Mouse (Mus musculus) C2C12 (cell line): ENCODE measurements around the gene Cntrl. TPM values are rescaled to one million over a fixed set of nuclear protein-coding genes. Genes with fewer than 3 reads are reported as not detected.
A peak's percentile ranks its signal among the peaks of the same experiment; 100 is the strongest.

Source experiments
- H3K27me3 ChIP-seq: one replicate; pipeline ENCODE4 v1.6.1; 2011; ENCODE audit not compliant: control insufficient read depth, insufficient read depth, insufficient read length
- H3K36me3 ChIP-seq: one replicate; pipeline ENCODE4 v1.6.1; 2011; ENCODE audit not compliant: control insufficient read depth, insufficient read depth
- H3K4me3 ChIP-seq: one replicate; pipeline ENCODE4 v1.5.1; 2011; ENCODE audit warnings: mild to moderate bottlenecking, control low read depth; ENCODE audit not compliant: poor library complexity, insufficient read depth, severe bottlenecking
- H3K79me2 ChIP-seq: one replicate; pipeline ENCODE4 v1.6.1; 2011; ENCODE audit not compliant: control insufficient read depth, insufficient read depth
- H3K79me3 ChIP-seq: one replicate; pipeline ENCODE4 v1.6.1; 2011; ENCODE audit warnings: low read depth, control low read depth
- H3ac ChIP-seq: one replicate; pipeline ENCODE3; 2011; ENCODE audit warnings: low read depth; ENCODE audit not compliant: control insufficient read depth, insufficient read length
- CEBPB ChIP-seq: IDR thresholded peaks from one replicate; pipeline ENCODE4 v1.6.1; 2011; ENCODE audit warnings: low read depth, mild to moderate bottlenecking, control low read depth, moderate library complexity
- CTCF ChIP-seq: IDR thresholded peaks from one replicate; pipeline ENCODE4 v1.5.1; 2011; ENCODE audit not compliant: control insufficient read depth, insufficient read depth, insufficient read length
- FOSL1 ChIP-seq: IDR thresholded peaks from one replicate; pipeline ENCODE4 v1.8.0; 2011; ENCODE audit warnings: mild to moderate bottlenecking, low read length; ENCODE audit not compliant: poor library complexity, insufficient read depth, severe bottlenecking
- MAX ChIP-seq: IDR thresholded peaks from one replicate; pipeline ENCODE4 v1.6.1; 2011; ENCODE audit warnings: mild to moderate bottlenecking, control low read depth
- MYOD1 ChIP-seq: IDR thresholded peaks from one replicate; pipeline ENCODE4 v1.6.1; 2011; ENCODE audit warnings: low read depth; ENCODE audit not compliant: control insufficient read depth, insufficient read length
- MYOG ChIP-seq: IDR thresholded peaks from one replicate; pipeline ENCODE4 v1.6.1; 2011; ENCODE audit not compliant: control insufficient read depth, insufficient read length; ENCODE audit errors: extremely low read depth
- USF1 ChIP-seq: IDR thresholded peaks from one replicate; pipeline ENCODE4 v1.6.1; 2011; ENCODE audit warnings: low read depth, mild to moderate bottlenecking, control low read depth, moderate library complexity
- polyA plus RNA-seq: library from polyadenylated mRNA; unstranded; fragments of >200 nt; fragmentation: generic; extraction: Trizol; gene quantifications from one replicate; pipeline ENCODE4 v1.2.1, GENCODE M21; 2012; ENCODE audit warnings: missing spikeins

Cntrl gene
- polyA plus RNA-seq, 1 experiment, result 4.0 TPM

- H3K4me3 ChIP-seq, result peak overlapping the region; percentile 39
- peaks cover 3% of the 10 kb centered on the region for H3K79me3 ChIP-seq
- peak overlapping the region; percentile 75 for H3ac ChIP-seq
- H3K27me3 ChIP-seq, result no peaks in the 10 kb centered on the region
- TF ChIP-seq MYOG (no peak), MAX (peak; percentile 90), CEBPB (no peak), FOSL1 (no peak), CTCF (no peak), MYOD1 (no peak), USF1 (peak; percentile 16)
- peaks cover 11% of the 10 kb centered on the region for H3K36me3 ChIP-seq
- peaks cover 10% of the 10 kb centered on the region for H3K79me2 ChIP-seq
Observed at GRCm38 (mm10) chr2:35131991-35132661, 22.8 kb downstream of the Cntrl start.

- peaks cover 3% of the 10 kb centered on the region for H3K79me3 ChIP-seq
- peak overlapping the region; percentile 39 for H3K4me3 ChIP-seq
- TF ChIP-seq CTCF, result no peak
- no peak for TF ChIP-seq MYOG
- no peak for TF ChIP-seq MAX
- no peak for TF ChIP-seq CEBPB
- no peak for TF ChIP-seq FOSL1
- no peak for TF ChIP-seq MYOD1
- TF ChIP-seq USF1, result no peak
- peaks cover 16% of the 10 kb centered on the region for H3K36me3 ChIP-seq
- H3K79me2 ChIP-seq, result peaks cover 10% of the 10 kb centered on the region
- no peaks in the 10 kb centered on the region for H3K27me3 ChIP-seq
- H3ac ChIP-seq, result peak overlapping the region; percentile 75
Observed at GRCm38 (mm10) chr2:35132662-35133055, 23.4 kb downstream of the Cntrl start.

- TF ChIP-seq MYOG, result no peak
- TF ChIP-seq USF1, result no peak
- TF ChIP-seq MAX, result no peak
- no peak for TF ChIP-seq MYOD1
- H3K36me3 ChIP-seq, result peaks cover 28% of the 10 kb centered on the region
- H3K79me2 ChIP-seq, result peaks cover 10% of the 10 kb centered on the region
- H3K27me3 ChIP-seq, result no peaks in the 10 kb centered on the region
- H3ac ChIP-seq, result no peak overlapping the region
- no peak overlapping the region for H3K4me3 ChIP-seq
- peaks cover 3% of the 10 kb centered on the region for H3K79me3 ChIP-seq
Observed at GRCm38 (mm10) chr2:35133891-35134290, 24.6 kb downstream of the Cntrl start.

GRCm38 (mm10) chr2:35138576-35138975 is 29.3 kb downstream of the Cntrl start:
- H3K27me3 ChIP-seq, result no peaks in the 10 kb centered on the region
- peaks cover 3% of the 10 kb centered on the region for H3K79me3 ChIP-seq
- peaks cover 64% of the 10 kb centered on the region for H3K36me3 ChIP-seq
- no peak overlapping the region for H3ac ChIP-seq
- peaks cover 4% of the 10 kb centered on the region for H3K79me2 ChIP-seq
- H3K4me3 ChIP-seq, result no peak overlapping the region
- no peak for TF ChIP-seq CEBPB
- no peak for TF ChIP-seq MAX
- TF ChIP-seq CTCF, result no peak

GRCm38 (mm10) chr2:35141673-35142072 is 32.4 kb downstream of the Cntrl start:
- Histone ChIP-seq H3ac (no peak overlapping the region), H3K36me3 (peaks cover 87% of the 10 kb centered on the region)

GRCm38 (mm10) chr2:35148806-35149205 is 39.5 kb downstream of the Cntrl start:
- H3K36me3 ChIP-seq, result peaks cover 89% of the 10 kb centered on the region
- TF ChIP-seq MAX (no peak), MYOD1 (no peak), MYOG (no peak), FOSL1 (no peak), CEBPB (no peak), CTCF (no peak), USF1 (no peak)
- no peak overlapping the region for H3K4me3 ChIP-seq
- no peak overlapping the region for H3ac ChIP-seq
- H3K27me3 ChIP-seq, result no peaks in the 10 kb centered on the region
- H3K79me3 ChIP-seq, result no peaks in the 10 kb centered on the region
- no peaks in the 10 kb centered on the region for H3K79me2 ChIP-seq

More at GRCm38 (mm10) chr2:35141673-35142072, 32.4 kb downstream of the Cntrl start:
- no peak for TF ChIP-seq MYOG
- no peaks in the 10 kb centered on the region for H3K27me3 ChIP-seq
- H3K79me3 ChIP-seq, result no peaks in the 10 kb centered on the region
- H3K4me3 ChIP-seq, result no peak overlapping the region
- H3K79me2 ChIP-seq, result no peaks in the 10 kb centered on the region
